Mouse (Mus musculus): Measurements from ENCODE around the gene 9930104L06Rik. TPM values are rescaled to one million over a fixed set of nuclear protein-coding genes. Genes with fewer than 3 reads are reported as not detected.

9930104L06Rik gene
- 17.5 and 19.6 TPM in 2 replicates for polyA plus RNA-seq (2012; rRNA removed)

- Histone ChIP-seq H3K4me3 (ENCODE audit: insufficient read depth, low read length) (peak within 1 kb of the TSS; percentile 41), H3K27ac (ENCODE audit: insufficient read depth, low read length) (no peak within 1 kb of the TSS), H3K4me1 (ENCODE audit: control insufficient read depth, insufficient read depth, low read length) (no peaks in the 10 kb centered on the region)
- TF ChIP-seq POLR2A (IDR thresholded peaks at IDR 0.05; ENCODE audit: extremely low read depth, insufficient read depth, low read length): peak; percentile 63; the same call in 1 of the 2 replicates
- TF ChIP-seq CTCF (IDR thresholded peaks at IDR 0.05; ENCODE audit: extremely low read depth, insufficient read depth, low read length): no peak
Measured at GRCm38 (mm10) chr4:124936613-124937471, at the start of gene 9930104L06Rik. 9930104L06Rik (plus strand) TSS chr4:124937048.

- peaks cover 8% of the 10 kb centered on the region for H3K4me1 ChIP-seq (ENCODE audit: control insufficient read depth, insufficient read depth, low read length)
- H3K27ac ChIP-seq (ENCODE audit: insufficient read depth, low read length): no peak overlapping the region
- TF ChIP-seq POLR2A (IDR thresholded peaks at IDR 0.05; ENCODE audit: extremely low read depth, insufficient read depth, low read length) (no peak), CTCF (IDR thresholded peaks at IDR 0.05; ENCODE audit: extremely low read depth, insufficient read depth, low read length) (no peak)
- H3K4me3 ChIP-seq (ENCODE audit: insufficient read depth, low read length): no peak overlapping the region
Measured at GRCm38 (mm10) chr4:124888702-124889101, 48.1 kb upstream of the 9930104L06Rik start.

- TF ChIP-seq CTCF (IDR thresholded peaks at IDR 0.05; ENCODE audit: extremely low read depth, insufficient read depth, low read length): no peak
- TF ChIP-seq POLR2A (IDR thresholded peaks at IDR 0.05; ENCODE audit: extremely low read depth, insufficient read depth, low read length): no peak
- H3K4me1 ChIP-seq (ENCODE audit: control insufficient read depth, insufficient read depth, low read length): peaks cover 9% of the 10 kb centered on the region
- H3K27ac ChIP-seq (ENCODE audit: insufficient read depth, low read length): no peak overlapping the region
- H3K4me3 ChIP-seq (ENCODE audit: insufficient read depth, low read length): no peak overlapping the region
Measured at GRCm38 (mm10) chr4:124889935-124890334, 46.9 kb upstream of the 9930104L06Rik start.

- no peak overlapping the region for H3K4me3 ChIP-seq (ENCODE audit: insufficient read depth, low read length)
- TF ChIP-seq POLR2A (IDR thresholded peaks at IDR 0.05; ENCODE audit: extremely low read depth, insufficient read depth, low read length) (no peak), CTCF (IDR thresholded peaks at IDR 0.05; ENCODE audit: extremely low read depth, insufficient read depth, low read length) (no peak)
- no peak overlapping the region; the same call in none of the 2 replicates for H3K27ac ChIP-seq (ENCODE audit: insufficient read depth, low read length)
- H3K4me1 ChIP-seq (ENCODE audit: control insufficient read depth, insufficient read depth, low read length): peaks cover 9% of the 10 kb centered on the region
Measured at GRCm38 (mm10) chr4:124890831-124891230, 46.0 kb upstream of the 9930104L06Rik start.

GRCm38 (mm10) chr4:124893769-124894168 lies 43.1 kb upstream of the 9930104L06Rik start:
- H3K4me3 ChIP-seq (ENCODE audit: insufficient read depth, low read length): peak overlapping the region; percentile 46
- peak overlapping the region; percentile 55 for H3K27ac ChIP-seq (ENCODE audit: insufficient read depth, low read length)
- H3K4me1 ChIP-seq (ENCODE audit: control insufficient read depth, insufficient read depth, low read length): peaks cover 9% of the 10 kb centered on the region
- TF ChIP-seq POLR2A (IDR thresholded peaks at IDR 0.05; ENCODE audit: extremely low read depth, insufficient read depth, low read length): no peak
- TF ChIP-seq CTCF (IDR thresholded peaks at IDR 0.05; ENCODE audit: extremely low read depth, insufficient read depth, low read length): no peak

GRCm38 (mm10) chr4:124894508-124895428 lies 42.1 kb upstream of the 9930104L06Rik start:
- Histone ChIP-seq H3K27ac (ENCODE audit: insufficient read depth, low read length) (peak overlapping the region; percentile 55), H3K4me1 (ENCODE audit: control insufficient read depth, insufficient read depth, low read length) (peaks cover 9% of the 10 kb centered on the region), H3K4me3 (ENCODE audit: insufficient read depth, low read length) (peak overlapping the region; percentile 46)
- TF ChIP-seq POLR2A (IDR thresholded peaks at IDR 0.05; ENCODE audit: extremely low read depth, insufficient read depth, low read length): peak; percentile 56; the same call in 1 of the 2 replicates
- TF ChIP-seq CTCF (IDR thresholded peaks at IDR 0.05; ENCODE audit: extremely low read depth, insufficient read depth, low read length): no peak

GRCm38 (mm10) chr4:124898428-124898827 lies 38.4 kb upstream of the 9930104L06Rik start:
- H3K27ac ChIP-seq (ENCODE audit: insufficient read depth, low read length): no peak overlapping the region
- TF ChIP-seq CTCF (IDR thresholded peaks at IDR 0.05; ENCODE audit: extremely low read depth, insufficient read depth, low read length) (no peak), POLR2A (IDR thresholded peaks at IDR 0.05; ENCODE audit: extremely low read depth, insufficient read depth, low read length) (no peak)
- no peak overlapping the region for H3K4me3 ChIP-seq (ENCODE audit: insufficient read depth, low read length)
- peaks cover 2% of the 10 kb centered on the region; the same call in 1 of the 2 replicates for H3K4me1 ChIP-seq (ENCODE audit: control insufficient read depth, insufficient read depth, low read length)

- Histone ChIP-seq H3K4me1 (ENCODE audit: control insufficient read depth, insufficient read depth, low read length) (no peaks in the 10 kb centered on the region), H3K27ac (ENCODE audit: insufficient read depth, low read length) (no peak overlapping the region), H3K4me3 (ENCODE audit: insufficient read depth, low read length) (no peak overlapping the region)
- TF ChIP-seq POLR2A (IDR thresholded peaks at IDR 0.05; ENCODE audit: extremely low read depth, insufficient read depth, low read length) (no peak), CTCF (IDR thresholded peaks at IDR 0.05; ENCODE audit: extremely low read depth, insufficient read depth, low read length) (no peak)
Measured at GRCm38 (mm10) chr4:124899906-124900305, 36.9 kb upstream of the 9930104L06Rik start.

- Histone ChIP-seq H3K4me1 (ENCODE audit: control insufficient read depth, insufficient read depth, low read length) (no peaks in the 10 kb centered on the region), H3K4me3 (ENCODE audit: insufficient read depth, low read length) (no peak overlapping the region), H3K27ac (ENCODE audit: insufficient read depth, low read length) (no peak overlapping the region)
- TF ChIP-seq CTCF (IDR thresholded peaks at IDR 0.05; ENCODE audit: extremely low read depth, insufficient read depth, low read length) (0 out of 2 replicates have a peak, but pooled peaks have one; percentile 10), POLR2A (IDR thresholded peaks at IDR 0.05; ENCODE audit: extremely low read depth, insufficient read depth, low read length) (no peak)
Measured at GRCm38 (mm10) chr4:124905417-124905816, 31.4 kb upstream of the 9930104L06Rik start.
